Mouse (Mus musculus): ENCODE measurements around the gene S100a7a. TPM values are rescaled to one million over a fixed set of nuclear protein-coding genes. Genes with fewer than 3 reads are reported as not detected.

Gene S100a7a
- polyA plus RNA-seq, 1 experiment = 0.37 TPM

GRCm38 (mm10) chr3:90702244-90702643, 48.4 kb downstream of the S100a7a start:
- H3K27me3 ChIP-seq (ENCODE audit: control insufficient read depth, insufficient read depth, insufficient read length) = peaks cover 11% of the 10 kb centered on the region
- TF ChIP-seq USF1 (IDR thresholded peaks at IDR 0.05; ENCODE audit: low read depth) (no peak), TCF12 (IDR thresholded peaks at IDR 0.05; ENCODE audit: insufficient read depth, poor library complexity, severe bottlenecking) (no peak), REST (IDR thresholded peaks at IDR 0.05; ENCODE audit: insufficient read depth, insufficient read length) (no peak), MYOD1 (IDR thresholded peaks at IDR 0.05; ENCODE audit: control insufficient read depth in 1 of 3, insufficient read length in 2 of 3, low read depth in 2 of 3) (no peak), TCF3 (IDR thresholded peaks at IDR 0.05; ENCODE audit: insufficient read length, low read depth) (no peak), CEBPB (IDR thresholded peaks at IDR 0.05; ENCODE audit: insufficient read depth, poor library complexity, severe bottlenecking) (no peak), MAX (IDR thresholded peaks at IDR 0.05; ENCODE audit: low read depth) (no peak), POLR2AphosphoS2 (IDR thresholded peaks at IDR 0.05; ENCODE audit: insufficient read length, low read depth) (no peak), E2F4 (IDR thresholded peaks at IDR 0.05; ENCODE audit: insufficient read depth) (no peak), SRF (IDR thresholded peaks at IDR 0.05; ENCODE audit: control insufficient read depth, insufficient read length, low read depth) (no peak), POLR2A (IDR thresholded peaks at IDR 0.05; ENCODE audit: insufficient read length, low read depth) (no peak), MYOG (IDR thresholded peaks at IDR 0.05; ENCODE audit: control insufficient read depth in 1 of 3, insufficient read depth in 1 of 3, insufficient read length in 2 of 3, low read depth in 2 of 3) (no peak)
- no peak overlapping the region for H3K4me3 ChIP-seq
- H3K36me3 ChIP-seq (ENCODE audit: control insufficient read depth, insufficient read depth) = no peaks in the 10 kb centered on the region
- H3K79me2 ChIP-seq (ENCODE audit: control insufficient read depth, insufficient read depth) = no peaks in the 10 kb centered on the region
- H3K4me2 ChIP-seq (ENCODE audit: low read depth) = no peak overlapping the region
- H3ac ChIP-seq (ENCODE audit: control insufficient read depth, insufficient read length) = no peak overlapping the region

Other genes starting within 250 kb of the S100a7a start
- gene Ints3, start 220.4 kb upstream of the S100a7a start, polyA plus RNA-seq (2012; fragmentation: generic; extraction: Trizol) = 24.2 TPM
- gene Npr1, start 188.2 kb upstream of the S100a7a start, polyA plus RNA-seq (2012; fragmentation: generic; extraction: Trizol) = 0.22 TPM
- 50.4 TPM for gene Ilf2, start 177.9 kb upstream of the S100a7a start, polyA plus RNA-seq (2012; fragmentation: generic; extraction: Trizol)
- gene Snapin, start 163.0 kb upstream of the S100a7a start, polyA plus RNA-seq (2012; fragmentation: generic; extraction: Trizol) = 33.7 TPM
- 108 TPM for gene Chtop, start 144.5 kb upstream of the S100a7a start, polyA plus RNA-seq (2012; fragmentation: generic; extraction: Trizol)
- gene S100a1, start 139.6 kb upstream of the S100a7a start, polyA plus RNA-seq (2012; fragmentation: generic; extraction: Trizol) = 189 TPM
- gene S100a13, start 139.6 kb upstream of the S100a7a start, polyA plus RNA-seq (2012; fragmentation: generic; extraction: Trizol) = 106 TPM
- gene S100a14, start 127.2 kb upstream of the S100a7a start, polyA plus RNA-seq (2012; fragmentation: generic; extraction: Trizol) = 2.9 TPM
- gene S100a16, start 116.8 kb upstream of the S100a7a start, polyA plus RNA-seq (2012; fragmentation: generic; extraction: Trizol) = 210 TPM
- gene S100a3, start 93.4 kb upstream of the S100a7a start, polyA plus RNA-seq (2012; fragmentation: generic; extraction: Trizol) = 4.7 TPM
- gene S100a2, start 63.8 kb upstream of the S100a7a start, polyA plus RNA-seq (2012; fragmentation: generic; extraction: Trizol) = not detected
- 0.89 TPM for gene Gm42674, start 52.1 kb upstream of the S100a7a start, polyA plus RNA-seq (2012; fragmentation: generic; extraction: Trizol)
- 3,627 TPM for gene S100a4, start 50.2 kb upstream of the S100a7a start, polyA plus RNA-seq (2012; fragmentation: generic; extraction: Trizol)
- 0.19 TPM for gene S100a5, start 45.5 kb upstream of the S100a7a start, polyA plus RNA-seq (2012; fragmentation: generic; extraction: Trizol)
- 2,472 TPM for gene S100a6, start 41.1 kb upstream of the S100a7a start, polyA plus RNA-seq (2012; fragmentation: generic; extraction: Trizol)
- gene S100a8, start 15.0 kb downstream of the S100a7a start, polyA plus RNA-seq (2012; fragmentation: generic; extraction: Trizol) = not detected
- not detected for gene S100a9, start 41.7 kb downstream of the S100a7a start, polyA plus RNA-seq (2012; fragmentation: generic; extraction: Trizol)
- not detected for gene Pglyrp4, start 72.9 kb downstream of the S100a7a start, polyA plus RNA-seq (2012; fragmentation: generic; extraction: Trizol)
- gene Gm5849, start 123.9 kb downstream of the S100a7a start, polyA plus RNA-seq (2012; fragmentation: generic; extraction: Trizol) = not detected